Mouse (Mus musculus) small intestine, adult 2 months (tissue): ENCODE measurements around the gene Adat3.

ENCODE experiments used
- CTCF ChIP-seq: fragments of 200-500 bp; IDR thresholded peaks from 2 replicates; pipeline ENCODE4 v1.5.1; 2012; ENCODE audit warnings: low read depth, mild to moderate bottlenecking, control low read depth, inconsistent platforms, low read length, moderate library complexity, mixed read lengths; ENCODE audit not compliant: insufficient replicate concordance, insufficient read length; ENCODE audit errors: extremely low read depth
- POLR2A ChIP-seq: fragments of 200-500 bp; IDR thresholded peaks from 2 replicates; pipeline ENCODE4 v1.6.1; 2012; ENCODE audit warnings: low read depth, mild to moderate bottlenecking, control low read depth, inconsistent platforms, low read length, moderate library complexity

GRCm38 (mm10) chr10:80573944-80574343 is 28.7 kb upstream of the Adat3 start:
- TF ChIP-seq POLR2A (no peak), CTCF (no peak)
